Mouse (Mus musculus): ENCODE results near the gene Cnbd2.

- TF ChIP-seq CTCF (IDR thresholded peaks at IDR 0.05; ENCODE audit: low read depth) (peak; percentile 58), EP300 (optimal IDR thresholded peaks at IDR 0.05) (no peak)
Observed at GRCm38 (mm10) chr2:156352413-156353165, 40.5 kb downstream of the Cnbd2 start.
